Mouse (Mus musculus): ENCODE measurements around the gene Cops8. TPM values are rescaled to one million over a fixed set of nuclear protein-coding genes. Genes with fewer than 3 reads are reported as not detected.

Cops8 gene
- total RNA-seq, 2 experiments from 2014 or later = 108 to 132 TPM

- TF ChIP-seq CTCF (IDR thresholded peaks at IDR 0.05) = peak; percentile 60
- DNase-seq (ENCODE audit: extremely low spot score in 1 of 2, low spot score in 2 of 2) = peak in 1 of 2 experiments; percentile 59
- intact Hi-C loops (cut with DNase I) = loop anchor here (5.0 kb wide), 2 partner anchors 313 to 943 kb away; no protein-coding TSS in a partner anchor
- Histone ChIP-seq H3K4me3 (no peak overlapping the region), H3K27ac (no peak overlapping the region)
Measured at GRCm38 (mm10) chr1:90590797-90591196, 12.0 kb upstream of the Cops8 start.

GRCm38 (mm10) chr1:90592784-90593183, 10.0 kb upstream of the Cops8 start:
- no peak overlapping the region for H3K4me3 ChIP-seq
- H3K27ac ChIP-seq = no peak overlapping the region
- peak; percentile 97 for TF ChIP-seq CTCF (IDR thresholded peaks at IDR 0.05)
- DNase-seq (ENCODE audit: extremely low spot score in 1 of 2, low spot score in 2 of 2) = peak; percentile 71 to 80
- intact Hi-C loops (cut with DNase I) = loop anchor here (1.0 to 5.0 kb wide), 4 partner anchors 315 to 945 kb away; no protein-coding TSS in a partner anchor

- intact Hi-C loops (cut with DNase I) = no loop called here
- TF ChIP-seq CTCF (IDR thresholded peaks at IDR 0.05) = no peak
- Histone ChIP-seq H3K27ac (no peak overlapping the region), H3K4me3 (no peak overlapping the region)
- DNase-seq (ENCODE audit: extremely low spot score in 1 of 2, low spot score in 2 of 2) = no peak
Measured at GRCm38 (mm10) chr1:90599226-90599625, 3.6 kb upstream of the Cops8 start.

GRCm38 (mm10) chr1:90601096-90601495, 1.7 kb upstream of the Cops8 start:
- Histone ChIP-seq H3K4me3 (no peak overlapping the region), H3K27ac (no peak overlapping the region)
- DNase-seq (ENCODE audit: extremely low spot score in 1 of 2, low spot score in 2 of 2) = no peak
- no peak for TF ChIP-seq CTCF (IDR thresholded peaks at IDR 0.05)
- intact Hi-C loops (cut with DNase I) = loop anchor here (5.0 kb wide), 1 partner anchor 241 kb away; the partner anchor contains the start of gene Col6a3

GRCm38 (mm10) chr1:90603561-90603887, 743 bp downstream of the Cops8 start:
- intact Hi-C loops (cut with DNase I) = loop anchor here (5.0 kb wide), 1 partner anchor 239 kb away; the partner anchor contains the start of gene Col6a3
- no peak for TF ChIP-seq CTCF (IDR thresholded peaks at IDR 0.05)
- Histone ChIP-seq H3K4me3 (peak overlapping the region; percentile 79), H3K27ac (peak overlapping the region; percentile 77)
- DNase-seq (ENCODE audit: extremely low spot score in 1 of 2, low spot score in 2 of 2) = no peak

- Histone ChIP-seq H3K4me3 (no peak overlapping the region), H3K27ac (no peak overlapping the region)
- no peak for TF ChIP-seq CTCF (IDR thresholded peaks at IDR 0.05)
- intact Hi-C loops (cut with DNase I) = no loop called here
- no peak for DNase-seq (ENCODE audit: extremely low spot score in 1 of 2, low spot score in 2 of 2)
Measured at GRCm38 (mm10) chr1:90609363-90609762, 6.6 kb downstream of the Cops8 start.

GRCm38 (mm10) chr1:90617258-90617657, 14.5 kb downstream of the Cops8 start:
- H3K27ac ChIP-seq = no peak overlapping the region
- no peak for DNase-seq (ENCODE audit: extremely low spot score in 1 of 2, low spot score in 2 of 2)
- H3K4me3 ChIP-seq = no peak overlapping the region
- TF ChIP-seq CTCF (IDR thresholded peaks at IDR 0.05) = no peak
- intact Hi-C loops (cut with DNase I) = no loop called here

- TF ChIP-seq CTCF (IDR thresholded peaks at IDR 0.05) = peak; percentile 34
- intact Hi-C loops (cut with DNase I) = no loop called here
- Histone ChIP-seq H3K4me3 (no peak overlapping the region), H3K27ac (no peak overlapping the region)
- DNase-seq (ENCODE audit: extremely low spot score in 1 of 2, low spot score in 2 of 2) = no peak
Measured at GRCm38 (mm10) chr1:90633415-90634030, 30.7 kb downstream of the Cops8 start.

GRCm38 (mm10) chr1:90634205-90634745, 31.5 kb downstream of the Cops8 start:
- no peak for DNase-seq (ENCODE audit: extremely low spot score in 1 of 2, low spot score in 2 of 2)
- no peak overlapping the region for H3K27ac ChIP-seq
- H3K4me3 ChIP-seq = no peak overlapping the region
- intact Hi-C loops (cut with DNase I) = no loop called here
- TF ChIP-seq CTCF (IDR thresholded peaks at IDR 0.05) = no peak

GRCm38 (mm10) chr1:90638335-90638734, 35.6 kb downstream of the Cops8 start:
- H3K27ac ChIP-seq = no peak overlapping the region
- intact Hi-C loops (cut with DNase I) = no loop called here
- H3K4me3 ChIP-seq = no peak overlapping the region
- DNase-seq (ENCODE audit: extremely low spot score in 1 of 2, low spot score in 2 of 2) = no peak
- no peak for TF ChIP-seq CTCF (IDR thresholded peaks at IDR 0.05)

- Histone ChIP-seq H3K4me3 (no peak overlapping the region), H3K27ac (peak overlapping the region; percentile 32; the same call in 1 of the 2 replicates)
- intact Hi-C loops (cut with DNase I) = loop anchor here (1.0 to 5.0 kb wide), 4 partner anchors 189 to 305 kb away; no protein-coding TSS in a partner anchor
- peak; percentile 56 to 70 for DNase-seq (ENCODE audit: extremely low spot score in 1 of 2, low spot score in 2 of 2)
- peak; percentile 96 for TF ChIP-seq CTCF (IDR thresholded peaks at IDR 0.05)
Measured at GRCm38 (mm10) chr1:90650781-90651437, 48.1 kb downstream of the Cops8 start.

- Histone ChIP-seq H3K4me3 (no peak overlapping the region), H3K27ac (no peak overlapping the region)
- no peak for DNase-seq (ENCODE audit: extremely low spot score in 1 of 2, low spot score in 2 of 2)
- TF ChIP-seq CTCF (IDR thresholded peaks at IDR 0.05) = no peak
- intact Hi-C loops (cut with DNase I) = loop anchor here (2.0 to 5.0 kb wide), 2 partner anchors 199 to 251 kb away; no protein-coding TSS in a partner anchor
Measured at GRCm38 (mm10) chr1:90651781-90652180, 49.0 kb downstream of the Cops8 start.

All from left cerebral cortex, adult 2 months (tissue).